Mouse (Mus musculus) lung, embryonic 14.5 days (tissue): ENCODE measurements at regions not wholly inside any gene's neighbourhood (a gene's known extent, or its start where the extent isn't known, plus 50 kb on each side); places are given as distances from the start of the nearest gene placed in this dataset.

Source experiments
- ATAC-seq: fragments of 200-750 bp; cut with Nextera tagmentation; 2 replicates; pipeline ENCODE4 v1.8.0; 2017; ENCODE audit warnings: mild to moderate bottlenecking, moderate TSS enrichment, moderate library complexity; ENCODE audit not compliant: insufficient read depth
- DNase-seq: peaks from one replicate; pipeline ENCODE4 v3.0.0-alpha.2; 2015
- H3K27ac ChIP-seq: fragments of 300-500 bp; sonication (generic); 2 replicates; pipeline ENCODE4 v1.5.1; 2014; ENCODE audit warnings: low read depth, mild to moderate bottlenecking, moderate library complexity
- H3K27me3 ChIP-seq: fragments of 300-500 bp; sonication (generic); 2 replicates; pipeline ENCODE4 v1.6.1; 2014; ENCODE audit warnings: low read length, control low read depth; ENCODE audit not compliant: insufficient read depth
- H3K36me3 ChIP-seq: fragments of 300-500 bp; sonication (generic); 2 replicates; pipeline ENCODE4 v1.6.1; 2014; ENCODE audit warnings: control low read depth; ENCODE audit not compliant: insufficient read depth
- H3K4me1 ChIP-seq: fragments of 300-500 bp; sonication (generic); 2 replicates; pipeline ENCODE4 v1.6.1; 2014; ENCODE audit warnings: antibody characterized with exemption, control low read depth; ENCODE audit not compliant: insufficient read depth
- H3K4me2 ChIP-seq: fragments of 300-500 bp; sonication (generic); 2 replicates; pipeline ENCODE4 v1.6.1; 2014; ENCODE audit warnings: mild to moderate bottlenecking
- H3K4me3 ChIP-seq: fragments of 300-500 bp; sonication (generic); 2 replicates; pipeline ENCODE4 v1.5.1; 2014; ENCODE audit warnings: low read depth, low read length
- H3K9ac ChIP-seq: fragments of 300-500 bp; sonication (generic); 2 replicates; pipeline ENCODE4 v1.6.1; 2014
- H3K9me3 ChIP-seq: fragments of 300-500 bp; sonication (generic); 2 replicates; pipeline ENCODE4 v1.6.1; 2016; ENCODE audit warnings: low read depth, low read length, control low read depth
- CTCF ChIP-seq: IDR thresholded peaks from 2 replicates; pipeline ENCODE4 v1.5.1; 2016; ENCODE audit warnings: antibody characterized with exemption, low read depth
- WGBS: fragments of 180-500 bp; shearing (Covaris S2); extraction: QIAGEN DNeasy Blood & Tissue Kit; methylation state at CpG from one replicate; pipeline ENCODE4 v1.1.7; 2014; 5-methylcytosine and 5-hydroxymethylcytosine counted together

GRCm38 (mm10) chr2:54154501-54155183, 69.3 kb upstream of the Rprm start:
- Histone ChIP-seq H3K27ac (peak overlapping the region; percentile 54; the same call in 1 of the 2 replicates), H3K4me3 (no peak overlapping the region), H3K4me1 (no peaks in the 10 kb centered on the region), H3K27me3 (no peaks in the 10 kb centered on the region), H3K4me2 (no peak overlapping the region), H3K36me3 (no peaks in the 10 kb centered on the region), H3K9me3 (no peaks in the 10 kb centered on the region), H3K9ac (no peak overlapping the region)
- WGBS, result 45% methylated on average over 4 of the region's 4 CpGs
- peak; percentile 75; the same call in 1 of the 2 replicates for ATAC-seq
- DNase-seq, result peak; percentile 32
- TF ChIP-seq CTCF, result no peak

GRCm38 (mm10) chr2:54158689-54159630, 73.6 kb upstream of the Rprm start:
- Histone ChIP-seq H3K9ac (no peak overlapping the region), H3K36me3 (no peaks in the 10 kb centered on the region), H3K4me2 (no peak overlapping the region), H3K4me3 (no peak overlapping the region), H3K27me3 (no peaks in the 10 kb centered on the region), H3K27ac (no peak overlapping the region), H3K9me3 (no peaks in the 10 kb centered on the region), H3K4me1 (no peaks in the 10 kb centered on the region)
- no peak for TF ChIP-seq CTCF
- 59% methylated on average over 8 of the region's 8 CpGs for WGBS
- ATAC-seq, result no peak
- no peak for DNase-seq

DNA sequence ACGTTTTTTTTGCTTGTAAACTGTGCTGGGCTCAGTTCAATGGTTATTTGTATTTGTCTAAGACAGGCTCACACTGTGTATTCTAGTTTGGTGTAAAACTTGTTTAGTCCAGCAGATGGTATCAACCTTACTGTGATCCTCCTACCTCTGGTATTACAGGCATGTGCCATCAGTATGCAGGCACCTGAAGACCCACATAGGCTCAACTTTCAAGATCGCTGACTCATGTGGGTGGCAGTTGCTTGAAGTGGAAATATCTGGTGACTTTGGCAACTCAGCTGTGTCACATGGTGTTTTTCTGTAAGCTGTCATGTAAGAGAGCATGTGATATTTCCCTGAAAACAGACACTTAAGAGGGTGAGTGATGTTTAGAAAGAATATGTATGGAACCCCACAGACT, 92.2 kb upstream of the Rprm start:
- DNase-seq (no peak), ATAC-seq (no peak; the same call in 1 of the 2 replicates)
- Histone ChIP-seq H3K27ac (no peak overlapping the region), H3K4me2 (no peak overlapping the region), H3K36me3 (no peaks in the 10 kb centered on the region), H3K4me1 (no peaks in the 10 kb centered on the region), H3K9me3 (no peaks in the 10 kb centered on the region), H3K9ac (no peak overlapping the region), H3K27me3 (no peaks in the 10 kb centered on the region), H3K4me3 (no peak overlapping the region)
- 61% methylated on average over 2 of the region's 2 CpGs for WGBS
- TF ChIP-seq CTCF, result no peak

DNA sequence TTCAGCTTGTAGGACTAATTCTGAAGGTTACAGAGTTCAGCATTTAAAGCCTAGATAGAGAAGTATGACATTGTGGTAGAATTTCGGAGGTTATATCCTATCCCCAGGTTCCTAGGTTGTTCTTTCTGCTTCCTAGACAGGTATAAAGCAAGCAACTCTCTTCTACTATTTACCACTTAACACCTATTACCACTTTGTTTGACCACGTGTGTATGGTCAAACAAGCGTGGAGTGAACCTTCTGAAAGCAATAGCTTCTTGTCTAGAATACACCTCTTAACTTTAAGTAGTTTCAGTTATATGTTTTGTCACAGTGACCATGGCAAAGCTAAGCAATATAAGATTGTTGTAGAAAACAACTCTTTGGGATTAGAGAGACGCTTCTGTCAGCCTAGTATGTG, 105.5 kb upstream of the Rprm start:
- WGBS, result 62% methylated on average over 4 of the region's 4 CpGs
- Histone ChIP-seq H3K9ac (no peak overlapping the region), H3K27ac (no peak overlapping the region), H3K4me3 (no peak overlapping the region), H3K9me3 (no peaks in the 10 kb centered on the region), H3K27me3 (no peaks in the 10 kb centered on the region), H3K4me1 (no peaks in the 10 kb centered on the region), H3K36me3 (no peaks in the 10 kb centered on the region), H3K4me2 (no peak overlapping the region)
- ATAC-seq, result no peak
- TF ChIP-seq CTCF, result no peak
- DNase-seq, result no peak

GRCm38 (mm10) chr2:54198343-54198742, 113.0 kb upstream of the Rprm start:
- H3K4me1 ChIP-seq, result no peaks in the 10 kb centered on the region
- no peak overlapping the region for H3K9ac ChIP-seq
- H3K27ac ChIP-seq, result no peak overlapping the region
- ATAC-seq (no peak), DNase-seq (no peak)
- H3K27me3 ChIP-seq, result no peaks in the 10 kb centered on the region
- no peaks in the 10 kb centered on the region for H3K9me3 ChIP-seq
- no peak overlapping the region for H3K4me2 ChIP-seq
- H3K36me3 ChIP-seq, result no peaks in the 10 kb centered on the region
- H3K4me3 ChIP-seq, result no peak overlapping the region
- no peak for TF ChIP-seq CTCF

GRCm38 (mm10) chr2:54215597-54215996, 130.2 kb upstream of the Rprm start:
- H3K4me3 ChIP-seq, result no peak overlapping the region
- no peak for DNase-seq
- 60% methylated on average over 3 of the region's 3 CpGs for WGBS

GRCm38 (mm10) chr2:54228613-54229012, 143.3 kb upstream of the Rprm start:
- TF ChIP-seq CTCF, result no peak
- ATAC-seq, result no peak

More at GRCm38 (mm10) chr2:54215597-54215996, 130.2 kb upstream of the Rprm start:
- Histone ChIP-seq H3K27me3 (no peaks in the 10 kb centered on the region), H3K4me2 (no peak overlapping the region), H3K4me1 (no peaks in the 10 kb centered on the region), H3K9me3 (no peaks in the 10 kb centered on the region), H3K36me3 (no peaks in the 10 kb centered on the region), H3K9ac (no peak overlapping the region), H3K27ac (no peak overlapping the region)
- TF ChIP-seq CTCF, result no peak
- ATAC-seq, result no peak

More at GRCm38 (mm10) chr2:54228613-54229012, 143.3 kb upstream of the Rprm start:
- Histone ChIP-seq H3K9ac (no peak overlapping the region), H3K4me2 (no peak overlapping the region), H3K9me3 (no peaks in the 10 kb centered on the region), H3K4me1 (no peaks in the 10 kb centered on the region), H3K27me3 (no peaks in the 10 kb centered on the region), H3K36me3 (no peaks in the 10 kb centered on the region), H3K4me3 (no peak overlapping the region), H3K27ac (no peak overlapping the region)
- DNase-seq, result no peak
